Mouse (Mus musculus) thymus, postnatal 0 days (tissue): ENCODE data around the gene Arhgap10. TPM values are rescaled to one million over a fixed set of nuclear protein-coding genes. Genes with fewer than 3 reads are reported as not detected.

Experiments
- DNase-seq: peaks from one replicate; pipeline ENCODE4 v3.0.0-alpha.2; 2015; ENCODE audit warnings: low spot score
- polyA plus RNA-seq: library from polyadenylated mRNA; unstranded; fragments of >200 nt; fragmentation: Nextera tagmentation; extraction: Ambion mirVana; gene quantifications from 2 replicates; pipeline ENCODE4 v1.2.1, GENCODE M21; 2015

Arhgap10 gene
- polyA plus RNA-seq, 1 experiment from 2014 or later: 16.5 TPM

- DNase-seq: no peak
These were observed 29.5 kb downstream of the Arhgap10 start for GRCm38 (mm10) chr8:77488215-77488606.

- no peak for DNase-seq
These were observed 30.1 kb downstream of the Arhgap10 start for GRCm38 (mm10) chr8:77487590-77488214.

GRCm38 (mm10) chr8:77486749-77487148, 31.0 kb downstream of the Arhgap10 start:
- no peak for DNase-seq

GRCm38 (mm10) chr8:77484817-77485216, 32.9 kb downstream of the Arhgap10 start:
- DNase-seq: no peak

- DNase-seq: no peak
These were observed 33.5 kb downstream of the Arhgap10 start for GRCm38 (mm10) chr8:77484266-77484665.

GRCm38 (mm10) chr8:77483676-77484075, 34.1 kb downstream of the Arhgap10 start:
- DNase-seq: no peak

GRCm38 (mm10) chr8:77481791-77482190, 36.0 kb downstream of the Arhgap10 start:
- no peak for DNase-seq

GRCm38 (mm10) chr8:77479995-77480394, 37.8 kb downstream of the Arhgap10 start:
- no peak for DNase-seq

GRCm38 (mm10) chr8:77478913-77479273, 38.9 kb downstream of the Arhgap10 start:
- DNase-seq: no peak

- DNase-seq: no peak
These were observed 39.4 kb downstream of the Arhgap10 start for GRCm38 (mm10) chr8:77478155-77478912.

GRCm38 (mm10) chr8:77477684-77478083, 40.1 kb downstream of the Arhgap10 start:
- DNase-seq: no peak

GRCm38 (mm10) chr8:77474614-77475013, 43.1 kb downstream of the Arhgap10 start:
- no peak for DNase-seq

- no peak for DNase-seq
These were observed 44.0 kb downstream of the Arhgap10 start for GRCm38 (mm10) chr8:77473773-77474172.

GRCm38 (mm10) chr8:77473373-77473772, 44.4 kb downstream of the Arhgap10 start:
- DNase-seq: no peak

GRCm38 (mm10) chr8:77461392-77461791, 56.4 kb downstream of the Arhgap10 start:
- DNase-seq: no peak

- no peak for DNase-seq
These were observed 57.4 kb downstream of the Arhgap10 start for GRCm38 (mm10) chr8:77460363-77460762.

- DNase-seq: no peak
These were observed 58.1 kb downstream of the Arhgap10 start for GRCm38 (mm10) chr8:77459696-77460095.

- no peak for DNase-seq
These were observed 59.2 kb downstream of the Arhgap10 start for GRCm38 (mm10) chr8:77458575-77458974.

GRCm38 (mm10) chr8:77456263-77456662, 61.5 kb downstream of the Arhgap10 start:
- DNase-seq: no peak

- DNase-seq: no peak
These were observed 63.9 kb downstream of the Arhgap10 start for GRCm38 (mm10) chr8:77453836-77454235.

GRCm38 (mm10) chr8:77451466-77452382, 66.0 kb downstream of the Arhgap10 start:
- DNase-seq: peak; percentile 67

GRCm38 (mm10) chr8:77451052-77451451, 66.7 kb downstream of the Arhgap10 start:
- DNase-seq: no peak
